Mouse (Mus musculus): Measurements from ENCODE around the gene Olfr1507.

Gene Olfr1507

DNA sequence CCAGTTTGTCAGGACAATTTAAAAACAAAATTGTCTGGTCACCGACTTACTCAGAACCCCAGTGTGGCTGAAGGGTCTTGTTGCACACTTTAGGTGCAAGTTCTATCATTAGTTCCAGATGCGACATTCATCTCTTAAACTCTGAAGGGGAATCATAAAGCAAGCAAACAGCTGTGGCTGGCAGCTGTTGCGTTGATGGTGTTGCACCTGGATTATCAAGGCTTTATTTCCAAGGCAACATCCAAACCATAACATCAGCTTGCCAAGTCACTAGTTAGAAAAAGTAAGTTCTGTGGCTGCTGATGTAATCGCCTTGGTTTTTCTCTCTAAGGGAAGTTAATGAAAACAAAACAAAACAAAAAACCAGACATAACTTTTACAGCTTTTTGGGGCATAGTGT lies at the start of gene Olfr1507:
TSS of gene Olfr1507 (minus strand) at position 234 of the 400 bp plus-strand sequence.
- DNase-seq (ENCODE audit: low spot score in 2 of 2), result no peak

DNA sequence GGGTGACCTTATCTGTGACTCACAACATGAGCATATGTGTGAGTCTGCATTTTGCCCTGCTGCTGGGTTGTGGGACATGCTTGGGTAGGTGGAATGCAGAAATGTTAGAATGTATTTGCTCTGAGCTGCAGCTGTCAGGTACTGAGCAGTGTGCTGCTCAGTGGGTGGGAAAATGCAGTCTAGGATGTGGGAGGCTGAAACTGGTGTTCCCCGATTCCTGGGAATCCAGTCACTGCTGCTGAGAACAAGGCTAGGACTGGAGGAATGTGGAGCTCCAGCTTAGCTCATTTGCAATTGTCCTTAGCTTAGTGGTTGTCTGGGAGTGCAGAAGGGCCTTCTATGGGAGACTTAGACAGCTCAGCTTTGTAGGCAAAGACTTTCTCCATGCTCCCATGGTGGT lies 37.8 kb upstream of the Olfr1507 start:
- DNase-seq (ENCODE audit: low spot score in 2 of 2), result no peak

DNA sequence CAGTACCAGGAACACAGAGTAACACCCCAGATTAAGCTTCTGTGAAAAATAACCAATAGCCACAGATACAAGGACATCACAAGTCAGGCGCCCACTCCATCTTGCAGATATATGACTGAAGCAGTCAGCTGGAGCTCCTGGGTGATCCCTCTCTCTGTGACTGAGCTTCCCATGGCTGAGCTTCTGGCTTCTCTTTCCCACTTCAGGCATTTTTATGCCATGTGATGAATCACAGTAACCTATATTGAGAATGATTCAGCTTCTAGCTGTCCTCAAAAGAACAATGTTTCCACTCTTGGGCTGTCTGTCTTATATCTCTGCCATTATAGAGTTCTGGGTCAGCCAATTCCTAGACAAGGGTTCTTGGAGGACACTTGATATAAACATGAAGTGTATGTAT lies 29.4 kb upstream of the Olfr1507 start:
- no peak for DNase-seq (ENCODE audit: low spot score in 2 of 2)

DNA sequence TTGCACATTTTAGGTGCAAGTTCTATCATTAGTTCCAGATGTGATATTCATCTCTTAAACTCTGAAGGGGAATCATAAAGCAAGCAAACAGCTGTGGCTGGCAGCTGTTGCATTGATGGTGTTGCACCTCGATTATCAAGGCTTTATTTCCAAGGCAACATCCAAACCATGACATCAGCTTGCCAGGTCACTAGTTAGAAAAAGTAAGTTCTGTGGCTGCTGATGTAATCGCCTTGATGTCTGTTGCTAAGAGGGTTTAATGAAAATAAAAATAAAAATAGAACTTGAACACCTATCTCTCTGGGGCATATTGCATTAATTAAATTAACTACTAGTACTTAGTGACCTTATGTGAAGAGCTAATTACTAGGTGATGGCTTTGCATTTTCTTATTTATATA lies 28.2 kb downstream of the Olfr1507 start, which contains the start of gene Olfr1508:
TSS of gene Olfr1508 (minus strand) at position 101 of the 400 bp plus-strand sequence.
- no peak for DNase-seq (ENCODE audit: low spot score in 2 of 2)

DNA sequence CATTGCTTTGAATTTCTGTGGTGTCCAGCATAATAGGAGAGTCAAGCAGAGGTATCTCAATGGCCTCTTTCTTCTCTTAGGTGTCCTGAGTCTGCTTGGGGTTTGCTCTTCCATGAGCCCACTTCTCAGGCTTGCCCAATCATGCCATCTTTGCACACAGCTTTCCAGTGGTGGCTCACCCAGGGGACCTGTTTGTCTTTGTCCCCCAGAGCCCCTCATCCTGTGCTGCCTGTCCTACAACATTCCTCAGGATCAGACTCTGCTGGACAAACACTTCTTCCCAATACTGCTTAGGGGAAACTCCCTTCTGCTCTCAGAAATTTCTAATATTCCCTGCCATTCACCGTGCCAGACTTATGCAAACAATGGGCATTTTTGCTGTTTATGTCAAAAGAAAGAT lies 29.8 kb downstream of the Olfr1507 start:
- DNase-seq (ENCODE audit: low spot score in 2 of 2), result no peak

DNA sequence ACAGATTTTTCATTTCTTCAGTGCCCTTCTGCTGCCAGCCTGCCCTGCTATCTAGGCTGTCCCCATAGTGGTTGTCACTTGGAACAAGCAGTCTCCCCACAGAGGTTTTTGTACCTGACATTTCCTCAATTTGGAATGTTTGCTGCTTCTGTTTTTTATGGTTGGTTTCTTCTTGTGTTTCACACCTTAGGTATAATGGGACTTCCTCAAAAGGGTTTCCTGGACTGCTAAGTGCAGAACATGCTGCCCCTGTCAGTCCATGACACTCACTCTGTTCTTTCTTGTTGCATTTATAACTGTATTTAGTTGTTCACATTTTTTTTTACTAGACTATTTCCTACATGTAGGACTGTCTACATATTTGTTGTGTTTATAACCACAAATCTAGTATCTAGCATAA lies 33.6 kb downstream of the Olfr1507 start:
- no peak for DNase-seq (ENCODE audit: low spot score in 2 of 2)

DNA sequence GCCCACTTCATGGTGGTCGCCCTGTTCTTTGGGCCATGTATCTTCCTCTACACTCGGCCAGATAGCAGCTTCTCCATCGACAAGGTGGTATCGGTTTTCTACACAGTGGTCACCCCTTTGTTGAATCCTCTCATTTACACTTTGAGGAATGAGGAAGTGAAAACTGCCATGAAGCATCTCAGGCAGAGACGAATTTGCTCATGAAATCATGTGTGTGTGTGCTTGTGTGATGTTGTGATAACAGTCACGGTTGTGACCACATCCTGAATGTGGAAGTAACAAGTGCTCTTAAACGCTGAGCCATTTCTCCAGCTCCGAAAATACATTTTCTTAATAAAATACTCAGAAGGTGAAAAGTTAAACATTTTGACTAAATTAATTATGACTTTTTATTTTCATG lies 44.4 kb downstream of the Olfr1507 start:
- DNase-seq (ENCODE audit: low spot score in 2 of 2), result no peak

DNA sequence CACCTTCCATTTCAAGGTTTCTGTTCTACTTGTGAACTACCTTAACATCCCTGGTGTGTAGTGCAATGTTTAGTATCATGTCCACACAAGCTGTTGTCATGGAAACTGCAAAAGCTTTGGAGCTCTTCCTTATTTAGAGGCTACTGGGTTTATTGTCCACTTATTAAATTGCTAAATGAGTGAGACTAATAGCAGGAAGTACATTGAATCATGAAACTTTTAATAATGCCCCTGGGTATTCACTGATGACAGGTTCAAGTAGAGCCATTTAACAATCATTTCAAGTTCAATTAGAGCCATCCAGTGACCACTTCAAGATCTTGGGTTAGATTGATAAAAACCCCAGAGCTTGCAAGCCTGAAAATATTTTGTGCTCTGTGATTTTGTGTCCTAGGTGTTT lies 52.9 kb downstream of the Olfr1507 start, which contains the start of gene Olfr1509:
TSS of gene Olfr1509 (plus strand) at position 301 of the 400 bp plus-strand sequence.
- no peak for DNase-seq (ENCODE audit: low spot score in 2 of 2)
